Mouse (Mus musculus) embryonic fibroblast, embryonic 13.5 days (primary cell): Measurements from ENCODE around the gene Fbxl13. TPM values are rescaled to one million over a fixed set of nuclear protein-coding genes. Genes with fewer than 3 reads are reported as not detected.
A peak's percentile ranks its signal among the peaks of the same experiment; 100 is the strongest.

Experiments used
- H3K27ac ChIP-seq: 2 replicates; pipeline ENCODE4 v1.5.1; 2012; ENCODE audit warnings: low read length, control low read depth, inconsistent platforms; ENCODE audit not compliant: insufficient read depth
- H3K4me1 ChIP-seq: 2 replicates; pipeline ENCODE4 v1.6.1; 2011; ENCODE audit warnings: low read length; ENCODE audit not compliant: control insufficient read depth, insufficient read depth
- H3K4me3 ChIP-seq: 2 replicates; pipeline ENCODE4 v1.5.1; 2011; ENCODE audit warnings: mild to moderate bottlenecking, control low read depth, low read length; ENCODE audit not compliant: insufficient read depth
- CTCF ChIP-seq: IDR thresholded peaks from 2 replicates; pipeline ENCODE4 v1.5.1; 2011; ENCODE audit warnings: mild to moderate bottlenecking, control low read depth, low read length, moderate library complexity, borderline replicate concordance; ENCODE audit not compliant: insufficient read depth
- POLR2A ChIP-seq: IDR thresholded peaks from 2 replicates; pipeline ENCODE4 v1.6.1; 2011; ENCODE audit warnings: low read depth, mild to moderate bottlenecking, control low read depth, low read length, moderate library complexity
- polyA plus RNA-seq: library from polyadenylated mRNA; stranded (reverse); fragments of >200 nt; gene quantifications from 2 replicates; pipeline ENCODE4 v1.2.4, GENCODE M21; 2011; ENCODE audit warnings: low read depth; ENCODE audit not compliant: missing spikeins, insufficient read length

Fbxl13 gene
- polyA plus RNA-seq, 1 experiment = not detected

GRCm38 (mm10) chr5:21505159-21505558 is 140.3 kb downstream of the Fbxl13 start:
- Histone ChIP-seq H3K4me3 (no peak overlapping the region), H3K27ac (no peak overlapping the region), H3K4me1 (peaks cover 15% of the 10 kb centered on the region)
- TF ChIP-seq POLR2A = no peak
- TF ChIP-seq CTCF = no peak

- peak overlapping the region; percentile 95 for H3K27ac ChIP-seq
- peaks cover 27% of the 10 kb centered on the region for H3K4me1 ChIP-seq
- H3K4me3 ChIP-seq = no peak overlapping the region
- TF ChIP-seq CTCF (no peak), POLR2A (no peak)
Measured at GRCm38 (mm10) chr5:21502936-21503610, 142.4 kb downstream of the Fbxl13 start.

GRCm38 (mm10) chr5:21500941-21501340 is 144.5 kb downstream of the Fbxl13 start:
- TF ChIP-seq CTCF (no peak), POLR2A (no peak)
- H3K27ac ChIP-seq = peak overlapping the region; percentile 68
- peaks cover 30% of the 10 kb centered on the region for H3K4me1 ChIP-seq
- no peak overlapping the region for H3K4me3 ChIP-seq

DNA sequence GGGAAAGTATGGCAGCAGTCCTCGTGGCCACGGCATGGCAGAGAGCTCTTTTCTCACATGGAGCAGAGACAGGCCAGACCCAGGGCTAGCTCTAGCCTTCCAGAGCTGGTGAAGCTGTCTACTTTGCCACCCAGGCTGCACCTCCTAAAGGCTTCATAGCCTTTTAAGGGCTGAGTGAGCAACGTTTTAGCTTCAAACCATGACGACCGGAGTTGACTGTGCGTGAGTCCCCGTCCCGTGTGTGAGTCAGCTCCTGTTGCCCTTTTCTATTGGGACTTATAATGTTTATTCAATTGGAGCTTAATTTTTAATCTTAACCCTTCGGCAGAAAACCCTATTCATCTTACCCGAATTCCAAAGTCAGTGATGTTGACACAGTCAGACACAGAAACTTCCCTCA is 145.3 kb downstream of the Fbxl13 start:
- no peak for TF ChIP-seq CTCF
- 0 out of 2 replicates have a peak, but pooled peaks have one; percentile 12 for TF ChIP-seq POLR2A
- no peak overlapping the region for H3K4me3 ChIP-seq
- peak overlapping the region; percentile 95 for H3K27ac ChIP-seq
- H3K4me1 ChIP-seq = peaks cover 33% of the 10 kb centered on the region

DNA sequence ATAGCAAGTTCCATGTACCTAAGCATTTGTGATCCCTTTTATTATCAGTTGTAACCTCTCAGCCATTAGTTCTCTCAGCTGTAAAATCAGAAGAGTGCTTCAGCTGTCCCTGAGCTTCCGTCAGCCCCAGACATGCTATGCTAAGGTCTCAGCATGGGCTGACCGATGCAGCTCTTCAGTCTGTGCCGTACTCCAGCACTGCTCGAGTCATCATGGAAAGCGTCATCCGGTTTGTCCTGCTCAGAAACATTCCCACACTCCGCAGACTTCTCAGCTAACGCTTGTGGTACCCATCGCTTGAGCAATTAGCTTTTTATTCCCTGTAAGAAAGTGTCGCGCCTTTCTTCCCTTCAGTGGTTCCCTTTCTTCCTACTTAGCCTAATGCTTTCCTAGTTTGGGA is 146.5 kb downstream of the Fbxl13 start:
- Histone ChIP-seq H3K4me3 (no peak overlapping the region), H3K27ac (peak overlapping the region; percentile 95), H3K4me1 (peaks cover 38% of the 10 kb centered on the region)
- no peak for TF ChIP-seq POLR2A
- TF ChIP-seq CTCF = no peak

- Histone ChIP-seq H3K4me3 (no peak overlapping the region), H3K4me1 (peaks cover 41% of the 10 kb centered on the region), H3K27ac (peak overlapping the region; percentile 99)
- TF ChIP-seq POLR2A (no peak), CTCF (no peak)
Measured at GRCm38 (mm10) chr5:21498490-21498889, 146.9 kb downstream of the Fbxl13 start.

DNA sequence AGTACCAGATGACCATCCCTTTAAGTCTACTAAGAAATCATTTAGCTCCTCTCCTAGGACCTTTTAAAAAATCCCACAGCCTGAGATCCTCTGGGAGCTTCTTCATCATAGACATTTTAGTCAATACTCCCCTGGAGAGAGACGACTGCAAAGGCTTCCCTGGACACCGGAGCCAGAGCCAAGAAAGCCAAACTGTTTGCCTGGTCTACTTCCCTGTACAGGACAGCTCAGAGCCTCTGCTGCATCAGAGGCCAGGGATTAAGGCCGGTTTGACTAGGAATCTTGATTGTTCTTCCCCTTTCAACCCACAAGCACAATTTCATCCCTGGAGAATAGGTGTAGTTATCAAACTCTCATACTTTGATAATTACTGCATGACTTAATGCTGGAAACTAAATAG is 148.6 kb downstream of the Fbxl13 start:
- H3K4me3 ChIP-seq = no peak overlapping the region
- TF ChIP-seq CTCF = no peak
- no peak for TF ChIP-seq POLR2A
- H3K27ac ChIP-seq = peak overlapping the region; percentile 99
- peaks cover 52% of the 10 kb centered on the region for H3K4me1 ChIP-seq

GRCm38 (mm10) chr5:21496321-21496720 is 149.1 kb downstream of the Fbxl13 start:
- peak overlapping the region; percentile 99 for H3K27ac ChIP-seq
- H3K4me3 ChIP-seq = no peak overlapping the region
- no peak for TF ChIP-seq CTCF
- TF ChIP-seq POLR2A = no peak
- peaks cover 49% of the 10 kb centered on the region for H3K4me1 ChIP-seq

GRCm38 (mm10) chr5:21494781-21495180 is 150.7 kb downstream of the Fbxl13 start:
- H3K27ac ChIP-seq = peak overlapping the region; percentile 37
- TF ChIP-seq POLR2A (no peak), CTCF (no peak)
- H3K4me3 ChIP-seq = no peak overlapping the region
- peaks cover 45% of the 10 kb centered on the region for H3K4me1 ChIP-seq

DNA sequence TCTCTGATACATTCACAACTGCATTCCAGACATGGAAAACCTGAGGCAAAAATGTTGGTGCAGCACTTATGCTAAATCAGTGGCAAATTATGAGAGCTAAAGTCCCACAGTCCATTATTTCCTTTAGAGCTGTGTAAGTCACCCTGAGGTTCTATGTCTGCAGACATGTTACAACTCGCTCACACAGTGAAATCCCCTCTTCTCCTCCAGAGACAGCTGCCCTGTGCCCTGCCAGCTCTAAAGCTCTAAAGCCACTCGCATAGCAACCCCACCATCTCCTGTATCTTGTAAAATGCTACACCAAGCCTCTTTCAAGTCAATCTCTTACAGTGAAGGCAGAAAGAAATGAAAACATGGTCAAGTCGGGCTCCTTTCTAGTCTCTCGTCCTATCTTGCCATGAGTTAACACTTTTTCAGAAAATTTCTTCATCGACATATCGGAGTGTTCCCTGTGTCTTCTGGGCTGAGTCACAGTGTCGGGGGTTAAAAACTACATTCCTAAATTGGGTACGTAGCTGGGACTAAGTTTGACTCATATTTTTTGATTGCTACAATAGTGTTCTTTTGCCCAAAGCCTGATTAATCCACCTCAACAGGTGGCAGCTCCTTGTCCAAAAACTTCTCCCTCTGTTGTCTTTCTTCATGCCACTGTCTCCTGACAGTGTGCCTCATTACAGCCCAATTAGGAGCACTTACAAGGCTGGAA is 152.0 kb downstream of the Fbxl13 start:
- TF ChIP-seq POLR2A = no peak; the same call in 1 of the 2 replicates
- TF ChIP-seq CTCF = no peak
- H3K4me3 ChIP-seq = no peak overlapping the region
- H3K27ac ChIP-seq = peak overlapping the region; percentile 100
- H3K4me1 ChIP-seq = peaks cover 44% of the 10 kb centered on the region

GRCm38 (mm10) chr5:21492213-21492612 is 153.2 kb downstream of the Fbxl13 start:
- Histone ChIP-seq H3K27ac (peak overlapping the region; percentile 100), H3K4me1 (peaks cover 47% of the 10 kb centered on the region), H3K4me3 (no peak overlapping the region)
- TF ChIP-seq CTCF (no peak), POLR2A (no peak)
